Mouse (Mus musculus) heart, postnatal 0 days (tissue): ENCODE results near the gene Pnpla3. TPM values are rescaled to one million over a fixed set of nuclear protein-coding genes. Genes with fewer than 3 reads are reported as not detected.

ENCODE experiments used
- ATAC-seq: fragments of 200-750 bp; cut with Nextera tagmentation; 2 replicates; pipeline ENCODE4 v1.8.0; 2017; ENCODE audit warnings: low read depth, moderate number of reproducible peaks, moderate library complexity; ENCODE audit not compliant: insufficient read depth
- DNase-seq: peaks from one replicate; pipeline ENCODE4 v3.0.0-alpha.2; 2016; ENCODE audit warnings: low spot score
- H3K27ac ChIP-seq: fragments of 300-500 bp; sonication (generic); 2 replicates; pipeline ENCODE4 v1.5.1; 2014; ENCODE audit warnings: low read depth, mild to moderate bottlenecking
- H3K27me3 ChIP-seq: fragments of 300-500 bp; sonication (generic); 2 replicates; pipeline ENCODE4 v1.6.1; 2014; ENCODE audit warnings: low read length, mixed read lengths; ENCODE audit not compliant: control insufficient read depth, insufficient read depth
- H3K36me3 ChIP-seq: fragments of 300-500 bp; sonication (generic); replicated peaks from 2 replicates; pipeline ENCODE4 v1.6.1; 2014; ENCODE audit warnings: low read length, mixed read lengths; ENCODE audit not compliant: control insufficient read depth, insufficient read depth
- H3K4me1 ChIP-seq: fragments of 300-500 bp; sonication (generic); 2 replicates; pipeline ENCODE4 v1.6.1; 2014; ENCODE audit warnings: antibody characterized with exemption; ENCODE audit not compliant: control insufficient read depth, insufficient read depth
- H3K4me2 ChIP-seq: fragments of 300-500 bp; sonication (generic); 2 replicates; pipeline ENCODE4 v1.6.1; 2014; ENCODE audit warnings: low read depth, mild to moderate bottlenecking, low read length, moderate library complexity
- H3K4me3 ChIP-seq: fragments of 300-500 bp; sonication (generic); 2 replicates; pipeline ENCODE4 v1.5.1; 2014; ENCODE audit warnings: low read depth, low read length
- H3K9ac ChIP-seq: fragments of 300-500 bp; sonication (generic); replicated peaks from 2 replicates; pipeline ENCODE4 v1.6.1; 2014; ENCODE audit warnings: low read depth, low read length, mixed read lengths
- H3K9me3 ChIP-seq: fragments of 300-500 bp; sonication (generic); replicated peaks from 2 replicates; pipeline ENCODE4 v1.6.1; 2016; ENCODE audit warnings: low read length; ENCODE audit not compliant: control insufficient read depth
- CTCF ChIP-seq: IDR thresholded peaks from 2 replicates; pipeline ENCODE4 v1.5.1; 2016; ENCODE audit warnings: antibody characterized with exemption, control low read depth, low read depth
- EP300 ChIP-seq: IDR thresholded peaks from 2 replicates; pipeline ENCODE4 v1.6.1; 2016; ENCODE audit warnings: antibody characterized with exemption, low read depth
- WGBS: fragments of 180-500 bp; shearing (Covaris S2); extraction: QIAGEN DNeasy Blood & Tissue Kit; methylation state at CpG from one replicate; pipeline ENCODE4 v1.1.7; 2014; 5-methylcytosine and 5-hydroxymethylcytosine counted together
- polyA plus RNA-seq: library from polyadenylated mRNA; unstranded; fragments of >200 nt; fragmentation: Nextera tagmentation; extraction: Ambion mirVana; gene quantifications from 2 replicates; pipeline ENCODE4 v1.2.1, GENCODE M21; 2015
- total RNA-seq: library from RNA; depleted of rRNA; stranded (reverse); fragments of >200 nt; gene quantifications from 2 replicates; pipeline ENCODE4 v1.2.3, GENCODE M21; 2014; ENCODE audit warnings: low replicate concordance

Pnpla3 gene
- total and polyA plus RNA-seq, 2 experiments from 2014 or later: 0.48 TPM; not detected in 1

DNA sequence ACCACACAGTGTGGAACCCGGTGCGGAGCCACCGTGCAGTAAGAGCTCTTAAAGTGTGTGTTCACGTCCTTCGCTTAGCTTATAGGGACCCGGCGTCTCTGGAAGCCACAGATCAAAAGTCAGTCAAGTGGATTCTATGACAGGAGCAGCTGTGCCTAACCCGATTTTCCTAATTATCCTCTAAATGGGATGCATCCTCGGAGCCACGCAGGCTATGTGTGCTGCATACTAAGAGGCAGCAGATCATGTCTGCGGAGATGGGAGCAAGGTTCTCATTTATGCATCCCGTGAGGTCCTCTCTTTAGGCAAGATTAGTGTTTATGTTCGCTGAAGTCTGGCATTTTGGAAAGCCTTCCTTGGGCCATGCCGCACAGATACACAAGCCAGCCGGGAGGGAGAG, 59.3 kb downstream of the Pnpla3 start:
- no peak for ATAC-seq
- Histone ChIP-seq H3K27ac (no peak overlapping the region), H3K4me2 (no peak overlapping the region), H3K9ac (no peak overlapping the region), H3K27me3 (no peaks in the 10 kb centered on the region), H3K9me3 (no peaks in the 10 kb centered on the region), H3K4me1 (peaks cover 23% of the 10 kb centered on the region), H3K4me3 (no peak overlapping the region), H3K36me3 (no peaks in the 10 kb centered on the region)
- 94% methylated on average over 15 of the region's 15 CpGs for WGBS
- DNase-seq: no peak
- TF ChIP-seq EP300: no peak
- TF ChIP-seq CTCF: no peak

DNA sequence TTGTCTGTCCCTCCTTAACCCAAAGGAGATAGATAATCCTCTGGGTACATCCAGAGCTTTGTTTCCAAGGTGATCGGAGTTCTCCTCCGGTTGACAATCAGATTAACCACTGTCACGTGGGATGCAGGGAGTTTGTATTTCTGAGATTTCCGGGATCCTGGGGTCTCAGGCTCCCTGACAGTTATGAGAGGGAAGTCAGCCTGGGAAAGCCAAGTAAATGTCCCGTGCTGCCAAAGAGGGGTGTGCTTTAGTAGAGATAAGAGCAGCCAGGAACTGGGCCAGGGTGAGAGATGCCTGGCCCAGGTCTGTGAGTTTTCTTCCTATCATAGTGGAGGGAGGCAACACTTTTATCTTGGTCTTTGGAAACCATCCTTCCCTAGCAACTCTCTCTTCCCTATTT, 63.0 kb downstream of the Pnpla3 start:
- WGBS: 9% methylated on average over 5 of the region's 5 CpGs
- H3K27me3 ChIP-seq: no peaks in the 10 kb centered on the region
- H3K4me2 ChIP-seq: peak overlapping the region; percentile 89
- peak overlapping the region; percentile 76; the same call in 1 of the 2 replicates for H3K4me3 ChIP-seq
- H3K36me3 ChIP-seq: no peaks in the 10 kb centered on the region
- ATAC-seq (no peak), DNase-seq (peak; percentile 43)
- no peak for TF ChIP-seq CTCF
- peak overlapping the region; percentile 81; the same call in 1 of the 2 replicates for H3K9ac ChIP-seq
- H3K4me1 ChIP-seq: peaks cover 26% of the 10 kb centered on the region
- peak overlapping the region; percentile 92 for H3K27ac ChIP-seq
- no peaks in the 10 kb centered on the region for H3K9me3 ChIP-seq

DNA sequence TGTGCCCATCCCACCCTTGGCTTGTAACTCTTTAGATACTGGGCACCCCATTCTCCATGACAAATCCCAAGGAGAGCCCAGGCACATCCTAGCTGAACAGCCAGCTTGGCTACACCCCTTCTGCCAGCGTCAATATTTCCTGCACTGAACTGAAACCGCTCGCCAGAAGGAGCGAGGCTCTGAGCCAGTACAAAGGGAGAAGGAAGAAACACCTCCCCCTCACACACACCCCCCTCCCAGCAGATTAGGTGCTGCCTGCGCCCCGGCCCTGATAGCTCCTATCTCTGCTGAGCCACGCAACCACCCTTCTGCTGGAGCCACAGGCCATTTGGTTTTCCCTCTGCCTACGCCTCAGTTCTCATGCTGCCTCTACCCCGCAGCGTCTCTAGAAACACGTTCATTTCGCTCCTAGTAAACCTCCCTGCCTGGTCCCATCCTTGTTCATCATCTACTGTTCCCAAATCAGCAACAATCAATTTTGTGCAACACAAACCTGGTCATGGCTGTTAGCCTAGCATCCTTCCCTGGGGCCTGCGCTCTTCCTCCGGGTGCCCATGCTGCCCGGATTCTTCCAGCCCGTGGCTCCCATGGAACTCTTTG, 63.6 kb downstream of the Pnpla3 start:
- H3K4me2 ChIP-seq: peak overlapping the region; percentile 89
- peak overlapping the region; percentile 92 for H3K27ac ChIP-seq
- peak overlapping the region; percentile 81 for H3K9ac ChIP-seq
- peaks cover 26% of the 10 kb centered on the region for H3K4me1 ChIP-seq
- no peak for TF ChIP-seq EP300
- no peak for TF ChIP-seq CTCF
- peak; percentile 74 for DNase-seq
- H3K27me3 ChIP-seq: no peaks in the 10 kb centered on the region
- H3K4me3 ChIP-seq: peak overlapping the region; percentile 76
- no peaks in the 10 kb centered on the region for H3K9me3 ChIP-seq
- H3K36me3 ChIP-seq: no peaks in the 10 kb centered on the region
- peak; percentile 14 for ATAC-seq
- WGBS: 5% methylated on average over 14 of the region's 16 CpGs

DNA sequence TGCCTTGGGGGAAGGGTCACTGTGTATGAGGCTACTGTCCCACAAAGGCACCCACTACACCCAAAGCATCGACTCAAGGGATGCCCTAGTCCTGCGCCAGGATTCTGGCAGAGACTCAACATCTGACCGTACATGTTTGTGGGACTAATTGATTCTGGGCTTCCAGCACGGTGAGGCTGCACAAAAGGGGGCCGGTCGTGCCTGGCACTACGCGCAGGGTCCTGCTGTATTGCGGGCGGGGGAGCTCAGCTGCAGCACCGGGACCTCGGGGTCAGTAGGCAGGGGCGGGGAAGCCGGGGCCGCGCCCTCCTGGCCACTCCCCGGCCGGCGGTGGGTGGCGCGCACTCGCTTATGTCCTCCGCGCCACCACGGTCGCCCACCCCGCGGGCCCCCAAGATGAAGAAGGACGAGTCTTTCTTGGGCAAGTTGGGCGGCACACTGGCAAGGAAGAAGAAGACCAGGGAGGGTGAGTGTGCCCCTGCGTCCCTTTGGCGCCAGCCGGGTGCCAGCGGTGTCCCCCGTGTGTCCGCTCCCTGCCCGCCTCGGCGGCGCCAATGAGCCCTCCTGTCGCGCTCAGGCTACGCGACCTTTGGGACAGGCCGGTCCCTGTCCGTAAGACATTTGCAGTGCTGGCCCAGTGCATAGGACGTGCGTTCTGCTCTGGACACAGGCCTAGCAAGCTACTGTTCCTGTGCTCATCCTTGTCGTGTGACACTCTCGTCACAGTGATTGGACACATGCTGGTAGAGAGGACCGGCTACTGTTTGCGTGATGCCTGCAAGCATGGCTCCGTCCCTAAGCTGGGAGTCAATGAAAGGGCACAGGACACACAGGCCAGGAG, 64.3 kb downstream of the Pnpla3 start, which contains the start of gene Parvb:
Parvb (plus strand) TSS at position 323 of the 841 bp plus-strand sequence.
- H3K9me3 ChIP-seq: no peaks in the 10 kb centered on the region
- TF ChIP-seq EP300: no peak
- peak; percentile 18 for TF ChIP-seq CTCF
- peak; percentile 77 for ATAC-seq
- peak within 1 kb of the TSS; percentile 89 for H3K4me2 ChIP-seq
- H3K4me3 ChIP-seq: peak within 1 kb of the TSS; percentile 76
- H3K9ac ChIP-seq: peak within 1 kb of the TSS; percentile 81
- 2% methylated on average over 48 of the region's 53 CpGs for whole genome bisulfite sequencing
- no peaks in the 10 kb centered on the region for H3K36me3 ChIP-seq
- DNase-seq: peak; percentile 59
- no peaks in the 10 kb centered on the region for H3K27me3 ChIP-seq
- H3K27ac ChIP-seq: peak within 1 kb of the TSS; percentile 92
- peaks cover 26% of the 10 kb centered on the region for H3K4me1 ChIP-seq

DNA sequence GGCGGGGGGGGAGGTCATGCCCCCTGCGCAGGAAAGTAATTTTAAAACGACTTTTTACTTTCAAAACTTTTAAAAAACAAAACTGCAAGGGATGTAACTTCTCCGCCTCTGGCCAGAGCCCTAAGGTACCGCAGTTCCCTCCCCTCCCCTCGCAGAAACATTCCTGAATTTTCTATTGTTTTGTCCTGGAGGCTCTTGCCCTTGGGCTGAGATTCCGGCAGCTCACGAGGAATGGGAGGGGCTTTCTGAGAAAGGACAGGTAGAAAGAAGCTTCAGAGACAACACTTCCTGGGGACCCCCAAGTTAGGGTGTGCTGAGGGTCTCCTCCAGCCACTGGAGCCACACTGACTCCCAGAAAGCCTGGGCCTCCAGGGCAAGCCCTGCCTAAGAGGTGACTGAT, 65.0 kb downstream of the Pnpla3 start:
- no peaks in the 10 kb centered on the region for H3K36me3 ChIP-seq
- H3K4me2 ChIP-seq: peak overlapping the region; percentile 89
- peaks cover 26% of the 10 kb centered on the region for H3K4me1 ChIP-seq
- H3K4me3 ChIP-seq: peak overlapping the region; percentile 76
- peak overlapping the region; percentile 81 for H3K9ac ChIP-seq
- ATAC-seq: no peak
- H3K27ac ChIP-seq: peak overlapping the region; percentile 92
- 11% methylated on average over 8 of the region's 8 CpGs for WGBS
- no peak for TF ChIP-seq EP300
- no peak for TF ChIP-seq CTCF
- no peaks in the 10 kb centered on the region for H3K27me3 ChIP-seq
- no peak for DNase-seq
- no peaks in the 10 kb centered on the region for H3K9me3 ChIP-seq
